Mouse (Mus musculus): ENCODE data around the gene Hnrnpul1. TPM values are rescaled to one million over a fixed set of nuclear protein-coding genes. Genes with fewer than 3 reads are reported as not detected.

The Hnrnpul1 gene
- polyA plus RNA-seq, 1 experiment from 2014 or later, result 63.5 TPM

DNA sequence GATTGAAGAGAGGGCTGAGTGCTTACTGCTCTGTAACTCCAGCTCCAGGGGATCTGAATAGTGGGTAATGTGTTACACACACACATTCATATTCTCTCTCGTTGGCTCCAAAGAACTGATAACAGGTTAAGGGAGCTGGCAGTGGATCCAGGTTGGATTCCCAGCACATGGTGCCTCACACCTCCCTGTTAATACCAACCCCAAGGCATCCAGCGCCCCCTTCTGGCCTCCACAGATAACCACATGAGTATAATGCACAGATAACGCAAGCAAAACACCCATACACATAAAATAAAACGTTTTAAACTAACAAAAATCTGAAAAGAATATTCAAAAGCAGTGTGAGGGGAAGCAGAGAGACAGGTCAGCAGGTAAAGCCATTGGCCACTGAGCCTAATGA is 82.1 kb downstream of the Hnrnpul1 start:
- Histone ChIP-seq H3K4me3 (no peak overlapping the region), H3K36me3 (peaks cover 24% of the 10 kb centered on the region), H3K27ac (no peak overlapping the region), H3K27me3 (peaks cover 41% of the 10 kb centered on the region), H3K9ac (no peak overlapping the region), H3K4me1 (peaks cover 13% of the 10 kb centered on the region), H3K4me2 (replicated peaks) (no peak overlapping the region), H3K9me3 (0 out of 2 replicates have a peak, but pooled peaks cover 4% of the 10 kb centered on the region)
- ATAC-seq (ENCODE audit: low FRiP score, low read depth), result no peak
- 52% methylated on average over 4 of the region's 4 CpGs for WGBS

DNA sequence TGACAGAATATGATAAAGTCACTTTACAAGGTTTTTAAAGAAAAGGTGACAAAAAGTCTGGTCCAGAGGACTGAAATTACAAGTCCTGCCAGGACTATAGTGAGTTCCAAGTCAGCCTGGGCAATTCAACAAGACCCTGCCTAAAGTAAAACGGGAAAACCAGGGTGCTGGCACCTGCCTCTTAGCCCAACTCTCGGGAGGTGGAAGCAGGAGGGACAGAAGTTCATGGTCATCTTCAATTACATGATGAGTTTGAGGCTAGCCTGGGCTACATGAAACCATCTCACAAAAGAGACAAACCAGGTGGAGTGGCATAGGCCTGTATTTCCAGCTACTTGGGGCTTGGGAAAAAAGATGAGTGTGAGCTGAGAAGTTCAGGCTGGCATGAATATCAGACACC is 82.9 kb downstream of the Hnrnpul1 start:
- no peak overlapping the region for H3K4me3 ChIP-seq
- H3K9ac ChIP-seq, result no peak overlapping the region
- H3K27ac ChIP-seq, result no peak overlapping the region
- no peak overlapping the region for H3K4me2 ChIP-seq (replicated peaks)
- ATAC-seq (ENCODE audit: low FRiP score, low read depth), result no peak
- peaks cover 32% of the 10 kb centered on the region for H3K36me3 ChIP-seq
- peaks cover 37% of the 10 kb centered on the region for H3K27me3 ChIP-seq
- WGBS, result 69% methylated on average over 2 of the region's 2 CpGs
- peaks cover 13% of the 10 kb centered on the region for H3K4me1 ChIP-seq
- 0 out of 2 replicates have a peak, but pooled peaks cover 4% of the 10 kb centered on the region for H3K9me3 ChIP-seq

Other genes with a start within 250 kb of the Hnrnpul1 start
- gene Ceacam2, start 214.9 kb downstream of the Hnrnpul1 start, polyA plus RNA-seq (2015; fragmentation: Nextera tagmentation; extraction: Ambion mirVana), result 0.06 TPM in 1 of 2 replicates, not detected in the other
- not detected in 2 replicates for gene Erich4, start 138.9 kb downstream of the Hnrnpul1 start, polyA plus RNA-seq (2015; fragmentation: Nextera tagmentation; extraction: Ambion mirVana)
- 37.3 and 39.6 TPM in 2 replicates for gene Dmac2, start 135.3 kb downstream of the Hnrnpul1 start, polyA plus RNA-seq (2015; fragmentation: Nextera tagmentation; extraction: Ambion mirVana)
- gene B3gnt8, start 128.1 kb downstream of the Hnrnpul1 start, polyA plus RNA-seq (2015; fragmentation: Nextera tagmentation; extraction: Ambion mirVana), result 4.3 and 5.1 TPM in 2 replicates
- gene Bckdha, start 95.8 kb downstream of the Hnrnpul1 start, polyA plus RNA-seq (2015; fragmentation: Nextera tagmentation; extraction: Ambion mirVana), result 61.6 and 65.0 TPM in 2 replicates
- gene Exosc5, start 95.6 kb downstream of the Hnrnpul1 start, polyA plus RNA-seq (2015; fragmentation: Nextera tagmentation; extraction: Ambion mirVana), result 73.1 and 73.4 TPM in 2 replicates
- 3.7 and 4.9 TPM in 2 replicates for gene Tmem91, start 79.6 kb downstream of the Hnrnpul1 start, polyA plus RNA-seq (2015; fragmentation: Nextera tagmentation; extraction: Ambion mirVana)
- 25.8 and 29.0 TPM in 2 replicates for gene B9d2, start 74.0 kb downstream of the Hnrnpul1 start, polyA plus RNA-seq (2015; fragmentation: Nextera tagmentation; extraction: Ambion mirVana)
- gene Tgfb1, start 67.8 kb downstream of the Hnrnpul1 start, polyA plus RNA-seq (2015; fragmentation: Nextera tagmentation; extraction: Ambion mirVana), result 1.7 and 2.4 TPM in 2 replicates
- 22.0 and 24.6 TPM in 2 replicates for gene Ccdc97, start 35.7 kb downstream of the Hnrnpul1 start, polyA plus RNA-seq (2015; fragmentation: Nextera tagmentation; extraction: Ambion mirVana)
- 84.1 and 103 TPM in 2 replicates for gene Axl, start 33.9 kb upstream of the Hnrnpul1 start, polyA plus RNA-seq (2015; fragmentation: Nextera tagmentation; extraction: Ambion mirVana)
- 1.8 and 2.2 TPM in 2 replicates for gene Cyp2s1, start 62.2 kb upstream of the Hnrnpul1 start, polyA plus RNA-seq (2015; fragmentation: Nextera tagmentation; extraction: Ambion mirVana)
- not detected in 2 replicates for gene Cyp2b10, start 142.9 kb upstream of the Hnrnpul1 start, polyA plus RNA-seq (2015; fragmentation: Nextera tagmentation; extraction: Ambion mirVana)

Data from limb, embryonic 13.5 days (tissue).